Mouse (Mus musculus) kidney, postnatal 0 days (tissue): ENCODE results near the gene Synm. TPM values are rescaled to one million over a fixed set of nuclear protein-coding genes. Genes with fewer than 3 reads are reported as not detected.

Source experiments
- ATAC-seq: fragments of 200-750 bp; cut with Nextera tagmentation; replicated peaks from 2 replicates; pipeline ENCODE4 v1.8.0; 2017; ENCODE audit warnings: low read depth, moderate number of reproducible peaks, moderate TSS enrichment, moderate library complexity; ENCODE audit not compliant: low FRiP score
- DNase-seq: peaks from one replicate; pipeline ENCODE4 v3.0.0-alpha.2; 2016; ENCODE audit warnings: low spot score
- H3K27ac ChIP-seq: fragments of 300-500 bp; sonication (generic); 2 replicates; pipeline ENCODE4 v1.5.1; 2014; ENCODE audit warnings: mild to moderate bottlenecking
- H3K27me3 ChIP-seq: fragments of 300-500 bp; sonication (generic); 2 replicates; pipeline ENCODE4 v1.6.1; 2014; ENCODE audit warnings: low read length, mixed read lengths; ENCODE audit not compliant: insufficient read depth
- H3K36me3 ChIP-seq: fragments of 300-500 bp; sonication (generic); 2 replicates; pipeline ENCODE4 v1.6.1; 2014; ENCODE audit warnings: low read length, mixed read lengths; ENCODE audit not compliant: insufficient read depth
- H3K4me1 ChIP-seq: fragments of 300-500 bp; sonication (generic); replicated peaks from 2 replicates; pipeline ENCODE4 v1.6.1; 2014; ENCODE audit warnings: antibody characterized with exemption, low read length, mixed read lengths; ENCODE audit not compliant: insufficient read depth
- H3K4me2 ChIP-seq: fragments of 300-500 bp; sonication (generic); 2 replicates; pipeline ENCODE4 v1.6.1; 2014; ENCODE audit warnings: mild to moderate bottlenecking, low read length, moderate library complexity, mixed read lengths
- H3K4me3 ChIP-seq: fragments of 300-500 bp; sonication (generic); replicated peaks from 2 replicates; pipeline ENCODE4 v1.5.1; 2014; ENCODE audit warnings: low read depth, low read length
- H3K9ac ChIP-seq: fragments of 300-500 bp; sonication (generic); 2 replicates; pipeline ENCODE4 v1.6.1; 2014; ENCODE audit warnings: low read depth, low read length
- H3K9me3 ChIP-seq: fragments of 300-500 bp; sonication (generic); replicated peaks from 2 replicates; pipeline ENCODE4 v1.6.1; 2016; ENCODE audit warnings: low read length, inconsistent platforms, mixed read lengths
- CTCF ChIP-seq: IDR thresholded peaks from 2 replicates; pipeline ENCODE4 v1.5.1; 2016; ENCODE audit warnings: antibody characterized with exemption, low read depth, mild to moderate bottlenecking, moderate library complexity
- WGBS: fragments of 180-500 bp; shearing (Covaris S2); extraction: QIAGEN DNeasy Blood & Tissue Kit; methylation state at CpG from one replicate; pipeline ENCODE4 v1.1.7; 2014; 5-methylcytosine and 5-hydroxymethylcytosine counted together
- polyA plus RNA-seq: library from polyadenylated mRNA; unstranded; fragments of >200 nt; fragmentation: Nextera tagmentation; extraction: Ambion mirVana; gene quantifications from 2 replicates; pipeline ENCODE4 v1.2.1, GENCODE M21; 2015

The Synm gene
- polyA plus RNA-seq, 1 experiment from 2014 or later: 1.2 TPM

GRCm38 (mm10) chr7:67797065-67797464 lies 37.5 kb upstream of the Synm start:
- 48% methylated on average over 8 of the region's 8 CpGs for WGBS
- DNase-seq (no peak), ATAC-seq (no peak)
- Histone ChIP-seq H3K9me3 (no peaks in the 10 kb centered on the region), H3K4me2 (no peak overlapping the region), H3K27ac (no peak overlapping the region), H3K4me1 (no peaks in the 10 kb centered on the region), H3K36me3 (no peaks in the 10 kb centered on the region), H3K27me3 (no peaks in the 10 kb centered on the region), H3K4me3 (no peak overlapping the region), H3K9ac (no peak overlapping the region)
- TF ChIP-seq CTCF: no peak

- no peaks in the 10 kb centered on the region for H3K4me1 ChIP-seq
- no peaks in the 10 kb centered on the region for H3K27me3 ChIP-seq
- ATAC-seq (no peak), DNase-seq (no peak)
- H3K9ac ChIP-seq: no peak overlapping the region
- H3K4me3 ChIP-seq: no peak overlapping the region
- no peaks in the 10 kb centered on the region for H3K36me3 ChIP-seq
- H3K27ac ChIP-seq: no peak overlapping the region
- no peaks in the 10 kb centered on the region for H3K9me3 ChIP-seq
- WGBS: 66% methylated on average over 7 of the region's 7 CpGs
- TF ChIP-seq CTCF: no peak
- H3K4me2 ChIP-seq: no peak overlapping the region
Observed at GRCm38 (mm10) chr7:67793449-67793848, 33.9 kb upstream of the Synm start.

GRCm38 (mm10) chr7:67791256-67791655 lies 31.7 kb upstream of the Synm start:
- no peak for DNase-seq
- H3K9me3 ChIP-seq: no peaks in the 10 kb centered on the region
- 65% methylated on average over 7 of the region's 7 CpGs for WGBS
- H3K36me3 ChIP-seq: no peaks in the 10 kb centered on the region
- H3K4me1 ChIP-seq: no peaks in the 10 kb centered on the region
- H3K4me2 ChIP-seq: no peak overlapping the region
- no peak overlapping the region for H3K9ac ChIP-seq
- no peaks in the 10 kb centered on the region for H3K27me3 ChIP-seq
- no peak overlapping the region for H3K27ac ChIP-seq
- no peak for ATAC-seq
- TF ChIP-seq CTCF: no peak
- no peak overlapping the region for H3K4me3 ChIP-seq

GRCm38 (mm10) chr7:67788713-67789112 lies 29.2 kb upstream of the Synm start:
- Histone ChIP-seq H3K27ac (no peak overlapping the region), H3K9ac (no peak overlapping the region), H3K27me3 (no peaks in the 10 kb centered on the region), H3K4me2 (peak overlapping the region; percentile 24; the same call in 1 of the 2 replicates), H3K4me1 (no peaks in the 10 kb centered on the region), H3K9me3 (no peaks in the 10 kb centered on the region), H3K4me3 (no peak overlapping the region), H3K36me3 (no peaks in the 10 kb centered on the region)
- WGBS: 10% methylated on average over 10 of the region's 10 CpGs
- ATAC-seq (no peak), DNase-seq (peak; percentile 89)
- TF ChIP-seq CTCF: peak; percentile 98

GRCm38 (mm10) chr7:67787861-67788260 lies 28.3 kb upstream of the Synm start:
- H3K27me3 ChIP-seq: no peaks in the 10 kb centered on the region
- WGBS: 64% methylated on average over 2 of the region's 2 CpGs
- no peak overlapping the region for H3K4me2 ChIP-seq
- H3K4me1 ChIP-seq: no peaks in the 10 kb centered on the region
- no peaks in the 10 kb centered on the region for H3K36me3 ChIP-seq
- no peaks in the 10 kb centered on the region for H3K9me3 ChIP-seq
- ATAC-seq: no peak
- TF ChIP-seq CTCF: no peak
- no peak overlapping the region for H3K9ac ChIP-seq
- H3K27ac ChIP-seq: no peak overlapping the region
- no peak for DNase-seq
- no peak overlapping the region for H3K4me3 ChIP-seq

- Histone ChIP-seq H3K4me1 (0 out of 2 replicates have a peak, but pooled peaks cover 6% of the 10 kb centered on the region), H3K9ac (no peak overlapping the region), H3K27ac (no peak overlapping the region), H3K4me2 (peak overlapping the region; percentile 27), H3K36me3 (no peaks in the 10 kb centered on the region), H3K4me3 (no peak overlapping the region), H3K9me3 (no peaks in the 10 kb centered on the region), H3K27me3 (no peaks in the 10 kb centered on the region)
- peak; percentile 56 for DNase-seq
- TF ChIP-seq CTCF: no peak
- no peak for ATAC-seq
- 17% methylated on average over 12 of the region's 12 CpGs for WGBS
Observed at GRCm38 (mm10) chr7:67776636-67777305, 17.2 kb upstream of the Synm start.

GRCm38 (mm10) chr7:67775623-67776022 lies 16.1 kb upstream of the Synm start:
- ATAC-seq (no peak), DNase-seq (no peak)
- TF ChIP-seq CTCF: no peak
- Histone ChIP-seq H3K4me1 (0 out of 2 replicates have a peak, but pooled peaks cover 6% of the 10 kb centered on the region), H3K27ac (no peak overlapping the region), H3K9me3 (no peaks in the 10 kb centered on the region), H3K4me3 (no peak overlapping the region), H3K36me3 (no peaks in the 10 kb centered on the region), H3K27me3 (no peaks in the 10 kb centered on the region), H3K4me2 (no peak overlapping the region), H3K9ac (no peak overlapping the region)
- 59% methylated on average over 3 of the region's 3 CpGs for WGBS
